Mouse (Mus musculus): Measurements from ENCODE around the gene Tppp2. TPM values are rescaled to one million over a fixed set of nuclear protein-coding genes. Genes with fewer than 3 reads are reported as not detected.
A peak's percentile ranks its signal among the peaks of the same experiment; 100 is the strongest.

Gene Tppp2
- polyA plus RNA-seq, 1 experiment from 2014 or later = not detected

DNA sequence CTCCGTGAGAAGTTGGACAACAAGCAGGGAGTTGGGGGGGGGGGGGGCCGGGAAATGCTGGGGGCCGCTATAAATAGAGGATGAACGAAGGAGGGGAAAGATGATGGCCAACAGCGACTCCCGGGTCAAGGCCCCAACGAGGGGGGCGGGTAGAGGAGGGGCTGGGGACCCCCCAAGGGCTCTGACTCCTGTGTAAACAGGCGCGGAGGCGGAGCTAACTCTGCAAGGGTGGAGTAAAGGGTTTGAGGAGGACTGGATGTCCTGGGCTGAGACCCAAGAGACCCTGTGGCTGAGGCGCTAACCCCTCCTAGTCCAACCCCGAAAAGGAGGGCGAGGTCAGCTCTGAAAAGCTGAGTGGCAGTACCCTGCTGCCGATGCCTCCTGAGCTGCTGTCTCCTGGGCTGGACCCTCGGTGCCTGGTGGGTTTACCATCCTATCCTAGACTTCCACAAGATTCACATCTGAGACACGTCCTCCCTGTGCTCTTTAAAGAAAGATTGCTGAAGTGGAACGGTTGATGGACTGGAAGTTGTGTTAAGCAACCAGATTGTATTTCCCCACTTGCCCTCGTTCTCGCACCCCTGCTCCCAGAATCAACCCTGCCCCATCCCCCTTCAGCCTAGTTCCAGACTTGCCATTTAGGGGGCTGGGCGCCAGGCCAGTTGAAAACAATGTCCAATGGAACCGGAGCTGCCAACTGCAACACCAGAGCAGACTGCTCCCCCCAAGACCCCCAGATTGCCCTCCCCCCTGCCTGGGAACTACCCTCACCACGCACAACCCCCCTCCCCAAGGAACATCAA, 4.1 kb upstream of the Tppp2 start, which contains the start of gene Ndrg2:
Ndrg2 (minus strand) TSS at position 199 of the 803 bp plus-strand sequence.
- Histone ChIP-seq H3K36me3 (ENCODE audit: control insufficient read depth, insufficient read depth, low read length) (no peaks in the 10 kb centered on the region), H3K4me3 (ENCODE audit: low read depth, low read length) (peak within 1 kb of the TSS; percentile 68), H3K27me3 (replicated peaks; ENCODE audit: control insufficient read depth, insufficient read depth, low read length) (peaks cover 13% of the 10 kb centered on the region; the same call in 1 of the 2 replicates), H3K9me3 (ENCODE audit: control insufficient read depth, low read length) (no peaks in the 10 kb centered on the region), H3K9ac (ENCODE audit: low read depth, low read length) (peak within 1 kb of the TSS; percentile 58), H3K4me2 (peak within 1 kb of the TSS; percentile 100), H3K27ac (ENCODE audit: low read depth, low read length) (no peak within 1 kb of the TSS), H3K4me1 (replicated peaks; ENCODE audit: control insufficient read depth, insufficient read depth, low read length) (peaks cover 8% of the 10 kb centered on the region)
- peak; percentile 39; the same call in 1 of the 2 replicates for ATAC-seq (replicated peaks; ENCODE audit: low FRiP score)
- WGBS = 6% methylated on average over 22 of the region's 23 CpGs
- DNase-seq (ENCODE audit: low spot score) = peak; percentile 49

DNA sequence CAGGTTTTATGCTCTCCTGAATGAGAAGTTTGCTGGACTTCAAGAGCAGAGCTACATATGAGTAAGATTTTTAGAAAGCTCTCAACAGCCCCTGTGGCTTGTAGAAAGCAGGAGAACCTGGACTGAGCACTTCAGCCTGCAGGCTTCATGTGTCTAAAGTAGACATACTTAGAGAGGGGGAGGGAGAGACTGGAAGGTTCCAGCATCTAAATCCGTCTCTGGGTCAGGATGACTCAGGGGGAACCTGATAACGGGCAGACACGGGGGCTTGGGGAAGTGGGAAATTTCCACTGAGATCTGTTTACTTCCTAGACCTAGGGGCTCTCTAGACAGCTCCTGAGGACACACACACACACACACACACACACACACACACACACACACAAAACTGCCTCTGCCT, 3.2 kb upstream of the Tppp2 start:
- H3K9me3 ChIP-seq (ENCODE audit: control insufficient read depth, low read length) = no peaks in the 10 kb centered on the region
- WGBS = 18% methylated on average over 3 of the region's 3 CpGs
- peaks cover 8% of the 10 kb centered on the region for H3K4me1 ChIP-seq (replicated peaks; ENCODE audit: control insufficient read depth, insufficient read depth, low read length)
- no peak overlapping the region for H3K4me3 ChIP-seq (ENCODE audit: low read depth, low read length)
- no peak overlapping the region for H3K9ac ChIP-seq (ENCODE audit: low read depth, low read length)
- peaks cover 13% of the 10 kb centered on the region; the same call in 1 of the 2 replicates for H3K27me3 ChIP-seq (replicated peaks; ENCODE audit: control insufficient read depth, insufficient read depth, low read length)
- DNase-seq (ENCODE audit: low spot score) = no peak
- H3K27ac ChIP-seq (ENCODE audit: low read depth, low read length) = no peak overlapping the region
- H3K4me2 ChIP-seq = no peak overlapping the region
- ATAC-seq (replicated peaks; ENCODE audit: low FRiP score) = no peak
- H3K36me3 ChIP-seq (ENCODE audit: control insufficient read depth, insufficient read depth, low read length) = no peaks in the 10 kb centered on the region

DNA sequence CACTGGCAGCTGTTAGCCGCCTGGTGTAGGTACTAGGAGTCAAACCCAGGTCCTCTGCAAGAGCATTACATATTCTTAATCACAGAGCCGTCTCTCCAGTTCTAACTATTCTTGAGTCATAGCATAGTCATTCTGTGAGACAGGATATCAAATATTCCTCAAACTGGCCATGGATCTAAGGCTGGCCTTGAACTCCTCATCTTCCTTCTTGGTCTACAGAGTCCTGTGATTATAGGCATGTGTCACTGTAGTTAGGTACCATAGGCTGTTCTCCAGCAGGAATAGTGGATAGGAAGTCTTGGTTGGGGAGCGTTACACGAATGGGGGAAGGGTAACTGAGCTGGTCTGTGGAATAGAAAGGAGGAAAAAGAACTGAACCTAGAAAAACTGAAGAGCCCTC, 1.7 kb upstream of the Tppp2 start:
- Histone ChIP-seq H3K27ac (ENCODE audit: low read depth, low read length) (no peak overlapping the region), H3K27me3 (replicated peaks; ENCODE audit: control insufficient read depth, insufficient read depth, low read length) (peaks cover 9% of the 10 kb centered on the region; the same call in 1 of the 2 replicates)
- 86% methylated on average over 4 of the region's 4 CpGs for WGBS

GRCm38 (mm10) chr14:51918966-51919365, 741 bp downstream of the Tppp2 start:
- no peaks in the 10 kb centered on the region; the same call in 1 of the 2 replicates for H3K27me3 ChIP-seq (replicated peaks; ENCODE audit: control insufficient read depth, insufficient read depth, low read length)
- no peak overlapping the region for H3K4me2 ChIP-seq
- no peak for ATAC-seq (replicated peaks; ENCODE audit: low FRiP score)
- no peak overlapping the region for H3K4me3 ChIP-seq (ENCODE audit: low read depth, low read length)
- 79% methylated on average over 4 of the region's 4 CpGs for WGBS
- no peak overlapping the region for H3K9ac ChIP-seq (ENCODE audit: low read depth, low read length)
- peaks cover 1% of the 10 kb centered on the region; the same call in 1 of the 2 replicates for H3K4me1 ChIP-seq (replicated peaks; ENCODE audit: control insufficient read depth, insufficient read depth, low read length)
- H3K9me3 ChIP-seq (ENCODE audit: control insufficient read depth, low read length) = no peaks in the 10 kb centered on the region
- no peak overlapping the region for H3K27ac ChIP-seq (ENCODE audit: low read depth, low read length)
- DNase-seq (ENCODE audit: low spot score) = no peak
- H3K36me3 ChIP-seq (ENCODE audit: control insufficient read depth, insufficient read depth, low read length) = no peaks in the 10 kb centered on the region

More for the DNA sequence above, 1.7 kb upstream of the Tppp2 start:
- H3K9ac ChIP-seq (ENCODE audit: low read depth, low read length) = no peak overlapping the region
- H3K36me3 ChIP-seq (ENCODE audit: control insufficient read depth, insufficient read depth, low read length) = no peaks in the 10 kb centered on the region
- H3K4me3 ChIP-seq (ENCODE audit: low read depth, low read length) = no peak overlapping the region
- peaks cover 8% of the 10 kb centered on the region for H3K4me1 ChIP-seq (replicated peaks; ENCODE audit: control insufficient read depth, insufficient read depth, low read length)
- no peak overlapping the region for H3K4me2 ChIP-seq
- H3K9me3 ChIP-seq (ENCODE audit: control insufficient read depth, low read length) = no peaks in the 10 kb centered on the region
- DNase-seq (ENCODE audit: low spot score) (no peak), ATAC-seq (replicated peaks; ENCODE audit: low FRiP score) (no peak)

DNA sequence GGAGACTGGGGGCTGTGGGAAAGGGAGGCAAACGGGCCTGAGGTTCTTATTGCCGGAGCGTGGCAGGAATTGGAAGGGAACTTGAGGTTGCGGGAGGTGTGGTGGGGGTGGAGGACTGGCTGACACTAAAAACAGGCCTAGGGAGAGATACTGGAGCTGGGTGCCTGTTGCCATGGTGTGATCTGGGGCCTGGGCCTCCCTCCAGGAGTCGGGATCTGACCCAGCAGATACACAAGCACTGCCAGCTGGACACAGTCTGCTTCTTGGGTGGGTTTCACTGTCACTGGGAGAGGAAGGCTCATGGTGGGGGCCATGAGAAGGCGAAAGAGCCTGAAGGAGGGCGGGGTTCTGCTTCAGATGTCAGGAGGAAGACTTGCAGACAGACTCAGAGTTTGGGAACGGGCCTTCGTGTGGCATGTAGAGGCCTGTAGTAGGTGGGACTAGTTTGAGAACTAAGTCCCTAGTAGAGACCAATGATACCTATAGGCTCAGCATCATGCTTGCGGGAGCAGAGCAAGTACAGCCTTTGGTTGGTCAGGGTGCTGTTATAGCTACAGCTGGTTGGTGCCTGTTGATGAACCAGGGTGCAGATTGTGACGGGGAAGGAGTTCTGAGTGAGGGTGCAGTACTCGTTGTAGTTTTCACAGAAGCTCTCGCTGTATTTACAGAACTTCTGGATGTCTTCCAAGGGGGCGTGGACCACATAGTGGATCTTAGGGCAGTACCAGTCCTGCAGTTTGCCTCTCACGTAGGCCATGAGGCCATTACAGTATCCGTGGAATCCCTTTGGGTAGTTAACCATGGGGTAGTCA, 3.7 kb downstream of the Tppp2 start:
- Histone ChIP-seq H3K4me3 (ENCODE audit: low read depth, low read length) (no peak overlapping the region), H3K4me1 (replicated peaks; ENCODE audit: control insufficient read depth, insufficient read depth, low read length) (no peaks in the 10 kb centered on the region), H3K27me3 (replicated peaks; ENCODE audit: control insufficient read depth, insufficient read depth, low read length) (no peaks in the 10 kb centered on the region; the same call in 1 of the 2 replicates), H3K36me3 (ENCODE audit: control insufficient read depth, insufficient read depth, low read length) (no peaks in the 10 kb centered on the region), H3K9me3 (ENCODE audit: control insufficient read depth, low read length) (no peaks in the 10 kb centered on the region), H3K9ac (ENCODE audit: low read depth, low read length) (no peak overlapping the region), H3K27ac (ENCODE audit: low read depth, low read length) (no peak overlapping the region), H3K4me2 (no peak overlapping the region)
- WGBS = 78% methylated on average over 16 of the region's 16 CpGs
- DNase-seq (ENCODE audit: low spot score) (no peak), ATAC-seq (replicated peaks; ENCODE audit: low FRiP score) (no peak)

DNA sequence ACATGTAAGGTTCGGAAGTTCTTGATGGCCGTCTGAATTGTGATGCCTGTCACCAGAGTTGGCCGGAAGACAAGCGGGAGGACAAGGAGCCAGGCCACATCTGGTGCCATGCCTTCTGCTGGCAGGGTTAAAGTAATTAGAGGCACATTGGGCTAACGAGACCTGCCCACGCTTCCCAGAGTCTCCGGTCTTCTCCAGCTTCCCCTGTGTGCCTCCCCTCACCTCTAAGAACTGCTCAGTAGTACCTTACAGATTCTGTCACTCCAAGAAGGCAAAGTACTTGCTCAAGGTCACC, 4.3 kb downstream of the Tppp2 start, which contains the start of gene Rnase13:
Rnase13 (minus strand) TSS at position 203 of the 295 bp plus-strand sequence.
- no peak within 1 kb of the TSS for H3K4me2 ChIP-seq
- no peak within 1 kb of the TSS for H3K27ac ChIP-seq (ENCODE audit: low read depth, low read length)
- DNase-seq (ENCODE audit: low spot score) = no peak
- H3K9ac ChIP-seq (ENCODE audit: low read depth, low read length) = no peak within 1 kb of the TSS
- H3K36me3 ChIP-seq (ENCODE audit: control insufficient read depth, insufficient read depth, low read length) = no peaks in the 10 kb centered on the region
- no peaks in the 10 kb centered on the region; the same call in 1 of the 2 replicates for H3K27me3 ChIP-seq (replicated peaks; ENCODE audit: control insufficient read depth, insufficient read depth, low read length)
- no peak within 1 kb of the TSS for H3K4me3 ChIP-seq (ENCODE audit: low read depth, low read length)
- H3K4me1 ChIP-seq (replicated peaks; ENCODE audit: control insufficient read depth, insufficient read depth, low read length) = no peaks in the 10 kb centered on the region
- 89% methylated on average over 7 of the region's 7 CpGs for WGBS
- no peak for ATAC-seq (replicated peaks; ENCODE audit: low FRiP score)
- no peaks in the 10 kb centered on the region for H3K9me3 ChIP-seq (ENCODE audit: control insufficient read depth, low read length)

- 81% methylated on average over 2 of the region's 2 CpGs for WGBS
- ATAC-seq (replicated peaks; ENCODE audit: low FRiP score) (no peak), DNase-seq (ENCODE audit: low spot score) (no peak)
- Histone ChIP-seq H3K4me2 (no peak overlapping the region), H3K9me3 (ENCODE audit: control insufficient read depth, low read length) (no peaks in the 10 kb centered on the region), H3K4me3 (ENCODE audit: low read depth, low read length) (no peak overlapping the region), H3K9ac (ENCODE audit: low read depth, low read length) (no peak overlapping the region), H3K4me1 (replicated peaks; ENCODE audit: control insufficient read depth, insufficient read depth, low read length) (no peaks in the 10 kb centered on the region), H3K27ac (ENCODE audit: low read depth, low read length) (no peak overlapping the region), H3K36me3 (ENCODE audit: control insufficient read depth, insufficient read depth, low read length) (no peaks in the 10 kb centered on the region), H3K27me3 (replicated peaks; ENCODE audit: control insufficient read depth, insufficient read depth, low read length) (no peaks in the 10 kb centered on the region; the same call in 1 of the 2 replicates)
Observed at GRCm38 (mm10) chr14:51922910-51923309, 4.7 kb downstream of the Tppp2 start.

GRCm38 (mm10) chr14:51923492-51923891, 5.3 kb downstream of the Tppp2 start:
- ATAC-seq (replicated peaks; ENCODE audit: low FRiP score) (no peak), DNase-seq (ENCODE audit: low spot score) (no peak)
- Histone ChIP-seq H3K4me2 (no peak overlapping the region), H3K36me3 (ENCODE audit: control insufficient read depth, insufficient read depth, low read length) (no peaks in the 10 kb centered on the region), H3K4me3 (ENCODE audit: low read depth, low read length) (no peak overlapping the region), H3K4me1 (replicated peaks; ENCODE audit: control insufficient read depth, insufficient read depth, low read length) (no peaks in the 10 kb centered on the region), H3K9ac (ENCODE audit: low read depth, low read length) (no peak overlapping the region), H3K9me3 (ENCODE audit: control insufficient read depth, low read length) (no peaks in the 10 kb centered on the region), H3K27ac (ENCODE audit: low read depth, low read length) (no peak overlapping the region), H3K27me3 (replicated peaks; ENCODE audit: control insufficient read depth, insufficient read depth, low read length) (no peaks in the 10 kb centered on the region; the same call in 1 of the 2 replicates)
- 77% methylated on average over 4 of the region's 4 CpGs for WGBS
